23 mouse cellular contexts compared by ENCODE assay signal in the genomic region with DNA sequence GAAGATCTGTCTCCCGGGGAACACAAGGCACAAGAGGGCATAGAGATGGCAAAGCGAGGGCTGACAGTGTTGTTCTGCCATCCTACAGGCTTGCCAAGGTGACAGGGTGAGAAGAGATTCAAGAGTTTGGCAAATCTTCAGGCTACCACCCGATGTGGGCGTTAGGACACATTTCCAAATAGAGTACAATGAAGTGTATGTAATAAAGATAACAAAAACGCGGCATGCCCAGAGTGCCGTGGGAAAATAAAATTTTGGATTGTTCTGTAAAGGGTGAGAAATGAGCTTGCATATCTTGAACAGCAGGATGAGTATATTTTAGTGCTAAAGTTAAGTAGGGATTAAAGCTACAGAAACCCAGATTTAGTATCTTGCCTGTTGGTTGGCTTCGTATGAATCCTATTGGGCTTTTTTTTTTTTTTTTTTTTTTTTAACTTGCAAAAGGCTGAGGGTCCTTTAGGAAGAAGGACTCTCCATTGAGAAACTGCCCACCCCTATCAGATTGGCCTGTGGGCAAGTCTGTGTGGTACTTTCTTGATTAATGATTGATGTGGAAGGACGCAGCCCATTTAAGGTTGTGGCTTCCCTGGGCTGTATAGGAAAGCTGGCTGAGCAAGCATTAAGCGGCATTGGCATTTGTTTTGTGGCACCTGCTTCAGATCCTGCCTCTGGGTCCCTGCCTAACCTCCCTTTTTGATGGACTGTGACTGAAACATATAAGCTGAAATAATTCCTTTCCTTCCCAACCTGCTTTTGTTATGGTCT.
DNase-seq lines count a peak whose midpoint lies in the region; ATAC-seq and TF ChIP-seq lines count a peak whose summit lies in the region.
"Had no signal": no experiment of that assay in that cellular context is flagged by ENCODE, and none has a peak within 500 bp of the region (broad histone marks: within the 10 kb centered on the region; RNA-seq: fewer than 3 reads in every experiment).

No protein-coding gene starts in this region.

- no peaks in the 10 kb centered on the region for H3K9me3 ChIP-seq in kidney, embryonic 16.5 days (ENCODE audit: low read length)
- H3K9me3 ChIP-seq in CH12.LX (replicated peaks; ENCODE audit: low read length): no peaks in the 10 kb centered on the region
- H3K9me3 ChIP-seq: heart, embryonic 12.5 days; hindbrain, embryonic 10.5 days; limb, embryonic 13.5 days; liver, embryonic 12.5 days; midbrain, embryonic 12.5 days had no signal

- TF ChIP-seq EP300 in CH12.LX (IDR thresholded peaks at IDR 0.05; ENCODE audit: low read length): no peak

- dilution Hi-C loops in CH12.LX (cut with MboI; ENCODE audit: extremely low pct_ligation_motif_present, extremely low pct_unique_long_range_greater_than_20kb, low sequenced_read_pairs): no loop called here

- no peak overlapping the region for H3K4me2 ChIP-seq in kidney, embryonic 16.5 days (replicated peaks; ENCODE audit: low read depth, low read length)
- H3K4me2 ChIP-seq in CH12.LX (ENCODE audit: insufficient read depth, low read depth, poor library complexity, severe bottlenecking): no peak overlapping the region
- H3K4me2 ChIP-seq: heart, embryonic 12.5 days; limb, embryonic 13.5 days; liver, embryonic 12.5 days; midbrain, embryonic 12.5 days had no signal

- DNase-seq in cerebellum, postnatal 25 days: peak; percentile 11 to 31
- DNase-seq in cerebellum, adult 11-12 months: no peak
- no peak for DNase-seq in kidney, adult 18-20 months
- no peak for DNase-seq in CH12.LX (ENCODE audit: extremely low read depth)
- DNase-seq in gonadal fat pad, adult 2 months (ENCODE audit: low read depth): peak; percentile 93
- no peak for DNase-seq in layer of hippocampus, adult 2 months (ENCODE audit: low spot score in 2 of 2)
- DNase-seq: adrenal gland, postnatal 25 days; cerebellum, adult 18-20 months; gastrocnemius, adult 2 months; heart, postnatal 10 days; kidney, adult 11 months; kidney, postnatal 14 days; lung, adult 18-20 months; lung, postnatal 10 days; thymus, postnatal 14 days had no signal

- no peak for TF ChIP-seq CTCF in CH12.LX (conservative IDR thresholded peaks at IDR 0.05 in 1 of 2, IDR thresholded peaks at IDR 0.05 in 1 of 2; ENCODE audit: low read depth in 2 of 2, low read length in 2 of 2)
- no peak for TF ChIP-seq CTCF in layer of hippocampus, adult 2 months (conservative IDR thresholded peaks at IDR 0.05)

- H3K36me3 ChIP-seq in kidney, embryonic 16.5 days (ENCODE audit: insufficient read depth, low read length): no peaks in the 10 kb centered on the region
- H3K36me3 ChIP-seq in CH12.LX (replicated peaks in 1 of 2; ENCODE audit: control insufficient read depth in 1 of 2, insufficient read depth in 1 of 2, low read length in 1 of 2): no peaks in the 10 kb centered on the region
- H3K36me3 ChIP-seq: heart, embryonic 12.5 days; hindbrain, embryonic 10.5 days; limb, embryonic 13.5 days; liver, embryonic 12.5 days; midbrain, embryonic 12.5 days had no signal

- TF ChIP-seq RAD21 in CH12.LX (IDR thresholded peaks at IDR 0.05; ENCODE audit: low read depth, low read length): no peak

- TF ChIP-seq POLR2A in CH12.LX (IDR thresholded peaks at IDR 0.05; ENCODE audit: low read depth, low read length): no peak

- no peaks in the 10 kb centered on the region for H3K27me3 ChIP-seq in kidney, embryonic 16.5 days (ENCODE audit: insufficient read depth, low read length)
- H3K27me3 ChIP-seq in CH12.LX (replicated peaks): no peaks in the 10 kb centered on the region
- H3K27me3 ChIP-seq: heart, embryonic 12.5 days; limb, embryonic 13.5 days; liver, embryonic 12.5 days; midbrain, embryonic 12.5 days had no signal

- 77% methylated on average over 10 of the region's 10 CpGs for WGBS in kidney, embryonic 16.5 days

- peak; percentile 76; the same call in 1 of the 2 replicates for ATAC-seq in kidney, embryonic 16.5 days (ENCODE audit: low FRiP score, low TSS enrichment)
- ATAC-seq: CD4-positive, CD25-positive, alpha-beta regulatory T cell, adult 4 months; liver, embryonic 12.5 days had no signal

- peaks cover 4% of the 10 kb centered on the region; the same call in 1 of the 2 replicates for H3K4me1 ChIP-seq in kidney, embryonic 16.5 days (ENCODE audit: insufficient read depth, low read length)
- H3K4me1 ChIP-seq in CH12.LX (ENCODE audit: control insufficient read depth in 1 of 2, insufficient read depth in 2 of 2): peaks cover 0 to 8% of the 10 kb centered on the region in 2 experiments; a peak in 2 of 4 replicates
- H3K4me1 ChIP-seq: heart, embryonic 12.5 days; hindbrain, embryonic 10.5 days; limb, embryonic 13.5 days; midbrain, embryonic 12.5 days had no signal

- no peaks in the 10 kb centered on the region for H3K79me2 ChIP-seq in CH12.LX (replicated peaks; ENCODE audit: control insufficient read depth, extremely low read depth, insufficient read depth, poor library complexity, severe bottlenecking)

- in situ Hi-C loops in CH12.LX (cut with MboI; ENCODE audit: low pct_ligation_motif_present, low pct_unique_long_range_greater_than_20kb, low sequenced_read_pairs): no loop called here

- H3K9ac ChIP-seq in kidney, embryonic 16.5 days (replicated peaks; ENCODE audit: low read length): no peak overlapping the region
- H3K9ac ChIP-seq in CH12.LX (ENCODE audit: insufficient read depth, low read depth): no peak overlapping the region
- H3K9ac ChIP-seq: heart, embryonic 12.5 days; limb, embryonic 13.5 days; liver, embryonic 12.5 days; midbrain, embryonic 12.5 days had no signal

- H3K27ac ChIP-seq in kidney, embryonic 16.5 days (ENCODE audit: low read length): no peak overlapping the region
- no peak overlapping the region for H3K27ac ChIP-seq in CH12.LX (ENCODE audit: insufficient read depth, low read depth)
- H3K27ac ChIP-seq in layer of hippocampus, adult 2 months: no peak overlapping the region
- H3K27ac ChIP-seq: gastrocnemius, adult 2 months; hindbrain, embryonic 10.5 days; limb, embryonic 13.5 days; liver, embryonic 12.5 days; midbrain, embryonic 12.5 days; stomach, postnatal 0 days had no signal

- no peak overlapping the region for H3K4me3 ChIP-seq in kidney, embryonic 16.5 days (ENCODE audit: low read length)
- H3K4me3 ChIP-seq in CH12.LX (replicated peaks in 1 of 3; ENCODE audit: low read depth in 2 of 3, low read length in 2 of 3, poor library complexity in 1 of 3): no peak overlapping the region
- no peak overlapping the region for H3K4me3 ChIP-seq in layer of hippocampus, adult 2 months
- H3K4me3 ChIP-seq: gastrocnemius, adult 2 months; heart, embryonic 12.5 days; hindbrain, embryonic 10.5 days; limb, embryonic 13.5 days; liver, embryonic 12.5 days; midbrain, embryonic 12.5 days had no signal

TF ChIP-seq in CH12.LX, 34 proteins besides CTCF, POLR2A, EP300 and RAD21:
- TF ChIP-seq ZC3H11A (IDR thresholded peaks at IDR 0.05; ENCODE audit: low read depth, low read length): no peak
- TF ChIP-seq ZNF384 (IDR thresholded peaks at IDR 0.05; ENCODE audit: low read depth, low read length): 0 out of 2 replicates have a peak, but pooled peaks have one; percentile 21

Comparison
In these comparisons a context has a peak if more than half of its experiments do, and no peak if none do; other contexts are left out.
1. DNase-seq: peak in cerebellum, postnatal 25 days (2 of 2) and gonadal fat pad, adult 2 months (single experiment); none in cerebellum, adult 11-12 months (single experiment), kidney, adult 18-20 months (single experiment), CH12.LX (single experiment) and layer of hippocampus, adult 2 months (0 of 2).